Mouse (Mus musculus): ENCODE measurements around the gene Neil3.
"Not testable (repeated sequence)": the region's sequence is repeated elsewhere in the genome, so short reads cannot be mapped to it uniquely, and the experiment has no call there.

Gene Neil3

DNA sequence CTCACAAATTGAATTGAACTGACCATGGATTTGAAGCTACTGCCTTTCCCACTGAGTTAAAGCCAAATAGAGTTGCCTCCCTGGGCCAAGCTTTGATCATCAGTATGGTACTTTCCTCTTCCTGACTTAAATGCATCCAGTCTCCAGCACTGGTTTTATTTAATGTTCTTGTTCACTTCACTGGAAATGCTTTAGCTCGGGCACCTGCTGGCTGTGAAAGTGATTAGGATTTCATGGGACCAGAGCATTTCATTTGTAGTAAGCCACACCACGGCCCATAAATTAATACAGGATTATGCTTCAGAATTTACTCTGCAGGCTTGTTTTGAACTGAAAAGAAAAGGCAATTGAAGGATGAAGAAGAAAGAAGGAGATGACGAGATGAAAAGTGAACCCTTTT lies 100.8 kb downstream of the Neil3 start:
- CTCF ChIA-PET = not testable (repeated sequence)

Data from spleen, embryonic (tissue).